Mouse (Mus musculus) spleen, adult 2 months (tissue): ENCODE results near the gene Dcxr. TPM values are rescaled to one million over a fixed set of nuclear protein-coding genes. Genes with fewer than 3 reads are reported as not detected.

ENCODE experiments used
- DNase-seq, 2 experiments: peaks; one replicate each; pipeline versions ENCODE4 v3.0.0 to v3.0.0-alpha.2; 2012 to 2021; ENCODE audit warnings: low spot score in 2 of 2, low read depth in 1 of 2
- H3K27ac ChIP-seq: fragments of 200-500 bp; 2 replicates; pipeline ENCODE4 v1.5.1; 2012; ENCODE audit warnings: low read length, inconsistent platforms; ENCODE audit not compliant: insufficient read depth
- H3K27me3 ChIP-seq: fragments of 200-500 bp; 2 replicates; pipeline ENCODE4 v1.6.1; 2012; ENCODE audit warnings: mild to moderate bottlenecking, moderate library complexity, low read length, inconsistent platforms; ENCODE audit not compliant: control insufficient read depth, insufficient read depth
- H3K36me3 ChIP-seq: fragments of 200-500 bp; 2 replicates; pipeline ENCODE4 v1.6.1; 2012; ENCODE audit warnings: mild to moderate bottlenecking, low read length, inconsistent platforms; ENCODE audit not compliant: control insufficient read depth, insufficient read depth
- H3K4me1 ChIP-seq: fragments of 200-500 bp; 2 replicates; pipeline ENCODE4 v1.6.1; 2011; ENCODE audit warnings: inconsistent platforms; ENCODE audit not compliant: control insufficient read depth, insufficient read depth, insufficient read length
- H3K4me3 ChIP-seq: fragments of 200-500 bp; 2 replicates; pipeline ENCODE4 v1.5.1; 2011; ENCODE audit warnings: mild to moderate bottlenecking, inconsistent platforms; ENCODE audit not compliant: insufficient read depth, insufficient read length; ENCODE audit errors: extremely low read depth
- CTCF ChIP-seq: fragments of 200-500 bp; IDR thresholded peaks from 2 replicates; pipeline ENCODE4 v1.5.1; 2011; ENCODE audit warnings: mild to moderate bottlenecking, inconsistent platforms; ENCODE audit not compliant: insufficient read depth, insufficient read length, insufficient replicate concordance; ENCODE audit errors: extremely low read depth
- POLR2A ChIP-seq: fragments of 200-500 bp; IDR thresholded peaks from 2 replicates; pipeline ENCODE4 v1.6.1; 2011; ENCODE audit warnings: low read depth, low read length, inconsistent platforms
- WGBS: fragments of 180-500 bp; shearing (Covaris S2); methylation state at CpG from one replicate; pipeline ENCODE4 v1.1.7; 2018; 5-methylcytosine and 5-hydroxymethylcytosine counted together
- polyA plus RNA-seq: library from polyadenylated mRNA; depleted of rRNA; stranded (reverse); fragments of >200 nt; gene quantifications from 2 replicates; pipeline ENCODE4 v1.2.3, GENCODE M21; 2012

Dcxr gene
- polyA plus RNA-seq, 1 experiment: 39.1 TPM

DNA sequence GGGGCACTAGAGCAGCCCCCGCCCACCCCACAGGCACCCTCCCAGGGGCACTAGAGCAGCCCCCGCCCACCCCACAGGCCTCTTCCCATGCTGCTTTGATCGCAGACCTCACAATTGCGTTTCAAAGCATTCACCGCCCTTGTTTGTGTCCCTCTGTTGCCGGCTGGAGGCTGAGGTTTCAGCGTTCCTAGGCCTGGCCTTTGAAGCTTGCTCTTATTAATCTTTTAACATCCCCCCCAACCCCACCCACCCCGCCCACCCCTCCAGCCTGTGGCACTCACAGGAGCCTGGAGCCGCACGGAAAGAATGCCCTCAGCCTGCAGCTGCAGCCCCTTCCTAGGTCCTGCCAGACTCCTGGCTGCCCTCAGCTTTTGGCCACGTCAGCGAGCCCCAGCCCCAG lies 19.9 kb downstream of the Dcxr start:
- no peak for DNase-seq
- no peak overlapping the region for H3K4me3 ChIP-seq
- no peaks in the 10 kb centered on the region for H3K27me3 ChIP-seq
- H3K36me3 ChIP-seq: peaks cover 9% of the 10 kb centered on the region; the same call in 1 of the 2 replicates
- TF ChIP-seq CTCF: no peak
- TF ChIP-seq POLR2A: no peak
- WGBS: 89% methylated on average over 12 of the region's 12 CpGs
- H3K4me1 ChIP-seq: no peaks in the 10 kb centered on the region
- no peak overlapping the region for H3K27ac ChIP-seq

- TF ChIP-seq CTCF (no peak), POLR2A (no peak)
These were observed 21.0 kb downstream of the Dcxr start for GRCm38 (mm10) chr11:120706120-120706519.

DNA sequence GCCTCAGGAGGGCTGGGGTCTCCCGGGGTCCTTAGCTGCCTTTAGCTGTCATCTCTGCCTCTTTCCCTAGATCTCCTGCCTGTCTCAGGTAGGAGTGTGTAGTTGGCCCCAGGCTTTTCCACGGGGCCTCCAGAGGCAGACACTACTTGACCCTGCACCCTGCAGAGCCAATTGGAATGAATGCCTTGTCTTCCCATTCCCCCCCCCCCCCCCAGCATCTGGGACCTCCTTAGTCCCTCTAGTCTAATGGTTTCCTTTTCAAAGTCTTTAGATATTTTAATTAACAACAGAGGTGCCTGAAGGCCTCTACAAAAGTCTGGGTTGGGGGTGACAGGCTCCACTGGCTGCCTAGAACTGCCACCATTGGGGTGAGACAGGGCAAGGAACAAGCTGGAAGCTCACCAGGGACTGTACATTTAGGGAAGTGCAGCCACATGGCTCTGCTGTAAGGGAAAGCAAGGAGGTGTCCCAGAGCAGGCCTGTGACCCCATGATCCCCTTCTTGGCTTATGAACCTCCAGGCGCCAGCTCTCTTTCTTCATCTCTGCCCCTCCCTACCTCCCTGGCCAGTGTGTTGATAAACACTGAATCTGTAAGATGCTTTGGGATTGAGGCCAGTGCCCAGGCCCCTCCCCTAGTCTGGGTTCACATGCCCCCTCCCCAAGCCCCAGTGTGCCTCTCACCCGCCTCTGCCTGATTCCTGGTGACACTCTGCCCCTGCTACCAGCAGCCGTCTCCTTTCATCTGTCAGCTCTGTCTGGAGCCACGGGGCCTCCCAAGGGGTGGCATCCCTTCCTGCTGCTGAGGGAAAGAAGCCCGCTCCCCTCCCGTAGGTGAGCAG lies 22.4 kb downstream of the Dcxr start:
- Histone ChIP-seq H3K27me3 (no peaks in the 10 kb centered on the region), H3K27ac (no peak overlapping the region), H3K4me3 (no peak overlapping the region), H3K36me3 (peaks cover 17% of the 10 kb centered on the region; the same call in 1 of the 2 replicates), H3K4me1 (no peaks in the 10 kb centered on the region)
- DNase-seq: no peak
- TF ChIP-seq CTCF: no peak
- no peak for TF ChIP-seq POLR2A
- 76% methylated on average over 8 of the region's 8 CpGs for WGBS

More at GRCm38 (mm10) chr11:120706120-120706519, 21.0 kb downstream of the Dcxr start:
- H3K27me3 ChIP-seq: no peaks in the 10 kb centered on the region
- no peak for DNase-seq
- H3K4me3 ChIP-seq: no peak overlapping the region
- no peak overlapping the region for H3K27ac ChIP-seq
- no peaks in the 10 kb centered on the region for H3K4me1 ChIP-seq
- WGBS: 91% methylated on average over 5 of the region's 5 CpGs
- peaks cover 13% of the 10 kb centered on the region; the same call in 1 of the 2 replicates for H3K36me3 ChIP-seq

DNA sequence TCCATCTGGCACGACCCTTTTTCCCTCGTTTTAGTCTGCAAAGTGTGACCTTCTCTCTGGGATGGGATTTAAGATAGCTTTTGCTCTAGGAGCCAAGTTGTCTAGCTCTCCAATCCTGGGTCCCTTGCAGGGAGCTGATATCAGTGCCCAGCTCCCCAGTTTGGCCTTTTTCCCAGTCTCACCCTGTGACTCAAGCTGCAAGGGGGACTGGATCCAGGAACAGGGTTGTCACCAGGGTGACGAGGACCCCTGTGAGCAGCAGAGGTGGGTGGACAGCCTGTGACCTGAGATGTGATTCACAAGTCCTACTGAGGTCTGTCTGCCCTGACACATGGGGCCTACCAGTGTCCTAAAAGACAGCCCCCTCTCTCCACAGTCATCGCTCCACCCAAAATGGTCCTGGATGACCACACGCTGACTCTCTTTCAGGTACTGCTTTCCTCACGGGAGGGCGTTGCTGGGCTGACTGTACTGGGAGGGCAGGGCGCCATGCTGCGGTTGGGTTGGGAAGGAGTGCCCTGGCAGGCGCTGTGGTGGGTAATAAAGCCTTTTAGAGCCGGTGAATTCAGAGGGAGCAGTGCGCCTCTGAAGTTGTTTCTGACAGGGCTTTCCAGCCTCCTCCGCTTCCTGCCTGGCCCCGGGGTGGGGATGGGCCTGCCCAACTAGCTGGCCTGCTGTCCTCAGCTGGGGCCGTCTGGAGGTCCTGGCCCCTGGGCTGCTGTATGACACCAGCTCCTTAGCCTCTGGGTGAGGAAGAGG lies 23.2 kb downstream of the Dcxr start:
- Histone ChIP-seq H3K36me3 (peaks cover 17% of the 10 kb centered on the region; the same call in 1 of the 2 replicates), H3K27me3 (no peaks in the 10 kb centered on the region), H3K4me1 (no peaks in the 10 kb centered on the region), H3K27ac (no peak overlapping the region), H3K4me3 (no peak overlapping the region)
- no peak for DNase-seq
- no peak for TF ChIP-seq CTCF
- TF ChIP-seq POLR2A: no peak
- 89% methylated on average over 15 of the region's 15 CpGs for WGBS

GRCm38 (mm10) chr11:120697741-120698140 lies 29.3 kb downstream of the Dcxr start:
- Histone ChIP-seq H3K4me1 (no peaks in the 10 kb centered on the region), H3K27me3 (no peaks in the 10 kb centered on the region), H3K36me3 (peaks cover 28% of the 10 kb centered on the region), H3K4me3 (no peak overlapping the region), H3K27ac (no peak overlapping the region)
- WGBS: 87% methylated on average over 10 of the region's 10 CpGs
- DNase-seq: no peak
- TF ChIP-seq CTCF (no peak), POLR2A (no peak)

- Histone ChIP-seq H3K27ac (no peak overlapping the region), H3K36me3 (peaks cover 23% of the 10 kb centered on the region), H3K27me3 (no peaks in the 10 kb centered on the region), H3K4me3 (no peak overlapping the region), H3K4me1 (no peaks in the 10 kb centered on the region)
- WGBS: 93% methylated on average over 6 of the region's 6 CpGs
- no peak for TF ChIP-seq POLR2A
- peak; percentile 3; the same call in 1 of the 2 replicates for TF ChIP-seq CTCF
- no peak for DNase-seq
These were observed 30.5 kb downstream of the Dcxr start for GRCm38 (mm10) chr11:120696568-120696967.

- WGBS: 92% methylated on average over 12 of the region's 12 CpGs
- no peak for DNase-seq
- peaks cover 20% of the 10 kb centered on the region for H3K36me3 ChIP-seq
These were observed 31.4 kb downstream of the Dcxr start for GRCm38 (mm10) chr11:120695641-120696040.

More at GRCm38 (mm10) chr11:120695641-120696040, 31.4 kb downstream of the Dcxr start:
- TF ChIP-seq POLR2A (no peak), CTCF (no peak)
- Histone ChIP-seq H3K27me3 (no peaks in the 10 kb centered on the region), H3K27ac (no peak overlapping the region), H3K4me3 (no peak overlapping the region), H3K4me1 (no peaks in the 10 kb centered on the region)
